Mouse (Mus musculus) liver, adult 2 months (tissue): ENCODE data around the gene Armc7. TPM values are rescaled to one million over a fixed set of nuclear protein-coding genes. Genes with fewer than 3 reads are reported as not detected.

Experiments used
- DNase-seq: peaks from one replicate; pipeline ENCODE4 v3.0.0-alpha.2; 2011; ENCODE audit warnings: low read depth, low spot score; ENCODE audit errors: extremely low read depth
- H3K27ac ChIP-seq: fragments of 200-500 bp; replicated peaks from 2 replicates; pipeline ENCODE4 v1.5.1; 2012; ENCODE audit warnings: low read depth, mild to moderate bottlenecking, control low read depth, inconsistent platforms, low read length; ENCODE audit not compliant: insufficient read depth
- H3K27me3 ChIP-seq: fragments of 200-500 bp; 2 replicates; pipeline ENCODE4 v1.6.1; 2012; ENCODE audit warnings: mild to moderate bottlenecking, moderate library complexity, low read length, inconsistent platforms; ENCODE audit not compliant: control insufficient read depth, insufficient read depth
- H3K36me3 ChIP-seq: fragments of 200-500 bp; 2 replicates; pipeline ENCODE4 v1.6.1; 2012; ENCODE audit warnings: low read length, inconsistent platforms; ENCODE audit not compliant: control insufficient read depth, insufficient read depth
- H3K4me1 ChIP-seq: fragments of 200-500 bp; 2 replicates; pipeline ENCODE4 v1.6.1; 2011; ENCODE audit warnings: low read length; ENCODE audit not compliant: control insufficient read depth, insufficient read depth
- H3K4me3 ChIP-seq: fragments of 200-500 bp; 2 replicates; pipeline ENCODE4 v1.5.1; 2011; ENCODE audit warnings: low read depth, mild to moderate bottlenecking, control low read depth, low read length, moderate library complexity; ENCODE audit not compliant: insufficient read depth
- H3K79me2 ChIP-seq: fragments of 200-500 bp; 2 replicates; pipeline ENCODE4 v1.6.1; 2012; ENCODE audit warnings: inconsistent platforms, mild to moderate bottlenecking, low read length, moderate library complexity; ENCODE audit not compliant: control insufficient read depth, insufficient read depth
- H3K9ac ChIP-seq: fragments of 200-500 bp; 2 replicates; pipeline ENCODE4 v1.6.1; 2012; ENCODE audit warnings: low read depth, mild to moderate bottlenecking, control low read depth, inconsistent platforms, low read length
- CTCF ChIP-seq: fragments of 200-500 bp; IDR thresholded peaks from 2 replicates; pipeline ENCODE4 v1.5.1; 2011; ENCODE audit warnings: low read depth, low read length, control low read depth
- POLR2A ChIP-seq: fragments of 200-500 bp; IDR thresholded peaks from 2 replicates; pipeline ENCODE4 v1.6.1; 2011; ENCODE audit warnings: low read length, control low read depth; ENCODE audit not compliant: insufficient read depth; ENCODE audit errors: extremely low read depth
- WGBS: fragments of 180-500 bp; shearing (Covaris S2); methylation state at CpG from one replicate; pipeline ENCODE4 v1.1.7; 2018; 5-methylcytosine and 5-hydroxymethylcytosine counted together
- polyA plus RNA-seq: library from polyadenylated mRNA; depleted of rRNA; stranded (reverse); fragments of >200 nt; gene quantifications from 2 replicates; pipeline ENCODE4 v1.2.3, GENCODE M21; 2012
- total RNA-seq: library from RNA; depleted of rRNA; stranded (reverse); fragments of >200 nt; gene quantifications from 2 replicates; pipeline ENCODE4 v1.2.3, GENCODE M21; 2014

Gene Armc7
- total and polyA plus RNA-seq, 2 experiments = 1.6 to 4.0 TPM

- TF ChIP-seq POLR2A (no peak), CTCF (no peak)
- Histone ChIP-seq H3K4me1 (peaks cover 43% of the 10 kb centered on the region), H3K27me3 (no peaks in the 10 kb centered on the region), H3K79me2 (no peaks in the 10 kb centered on the region), H3K9ac (no peak overlapping the region), H3K27ac (peak overlapping the region; percentile 79), H3K36me3 (peaks cover 12% of the 10 kb centered on the region; the same call in 1 of the 2 replicates), H3K4me3 (no peak overlapping the region)
- peak; percentile 99 for DNase-seq
- WGBS = 21% methylated on average over 4 of the region's 4 CpGs
Observed at GRCm38 (mm10) chr11:115432814-115433213, 42.7 kb upstream of the Armc7 start.

DNA sequence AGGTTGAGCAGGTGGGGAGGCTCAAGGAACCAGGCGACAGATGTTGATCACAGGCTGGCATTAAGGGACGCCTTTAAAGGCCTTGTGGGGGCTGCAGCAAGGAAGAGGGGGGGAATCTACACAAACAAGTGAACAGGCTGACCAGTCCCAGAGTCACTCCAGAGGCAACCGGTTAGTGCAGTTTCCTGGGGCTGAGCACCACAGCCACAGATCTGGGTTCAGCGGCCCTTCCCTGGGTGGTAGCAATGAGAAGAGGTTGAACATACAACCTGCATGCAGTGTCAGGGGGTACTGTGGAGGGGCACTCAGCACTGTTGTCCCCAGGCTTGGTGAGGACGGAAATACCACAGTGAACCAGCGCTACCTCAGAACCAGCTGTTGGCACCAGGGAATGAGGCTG is 42.1 kb upstream of the Armc7 start:
- Histone ChIP-seq H3K79me2 (no peaks in the 10 kb centered on the region), H3K36me3 (peaks cover 12% of the 10 kb centered on the region; the same call in 1 of the 2 replicates), H3K4me1 (peaks cover 42% of the 10 kb centered on the region), H3K27me3 (no peaks in the 10 kb centered on the region), H3K4me3 (no peak overlapping the region), H3K27ac (peak overlapping the region; percentile 79), H3K9ac (peak overlapping the region; percentile 21; the same call in 1 of the 2 replicates)
- TF ChIP-seq POLR2A = no peak
- no peak for TF ChIP-seq CTCF
- 52% methylated on average over 6 of the region's 6 CpGs for WGBS
- peak; percentile 32 for DNase-seq

- WGBS = 7% methylated on average over 31 of the region's 31 CpGs
- H3K27me3 ChIP-seq = no peaks in the 10 kb centered on the region
- peak overlapping the region; percentile 18; the same call in 1 of the 2 replicates for H3K4me3 ChIP-seq
- no peaks in the 10 kb centered on the region; the same call in 1 of the 2 replicates for H3K36me3 ChIP-seq
- H3K27ac ChIP-seq = no peak overlapping the region
- H3K79me2 ChIP-seq = no peaks in the 10 kb centered on the region
- H3K9ac ChIP-seq = peak overlapping the region; percentile 56
- peaks cover 42% of the 10 kb centered on the region for H3K4me1 ChIP-seq
- DNase-seq = peak; percentile 34
- TF ChIP-seq CTCF (no peak), POLR2A (no peak)
Observed at GRCm38 (mm10) chr11:115435596-115436337, 39.7 kb upstream of the Armc7 start.

DNA sequence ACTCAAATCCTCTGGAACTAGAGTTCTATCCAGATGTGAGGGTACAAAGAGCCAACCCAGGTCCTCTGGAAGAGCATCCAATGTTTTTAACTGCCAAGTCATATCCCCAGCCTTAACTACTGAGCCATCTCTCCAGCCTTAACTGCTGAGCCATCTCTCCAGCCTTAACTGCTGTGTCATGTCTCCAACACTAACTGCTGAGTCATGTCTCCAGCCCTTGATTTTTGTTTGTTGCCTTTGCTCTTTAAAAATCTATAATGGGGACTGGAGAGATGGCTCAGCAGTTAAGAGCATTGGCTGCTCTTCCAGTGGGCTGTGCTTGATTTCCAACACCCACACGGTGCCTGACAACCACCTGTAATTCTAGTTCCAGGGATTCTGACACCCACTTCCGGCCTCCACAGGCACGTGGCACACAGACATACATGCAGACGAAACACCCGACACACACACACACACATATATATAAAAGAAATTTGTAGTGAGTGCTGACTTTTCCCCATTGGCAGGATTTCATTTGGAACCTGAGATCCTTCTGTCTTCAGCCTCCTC is 37.8 kb upstream of the Armc7 start:
- TF ChIP-seq POLR2A = no peak
- TF ChIP-seq CTCF = no peak
- H3K4me3 ChIP-seq = no peak overlapping the region
- H3K27ac ChIP-seq = no peak overlapping the region
- no peaks in the 10 kb centered on the region for H3K27me3 ChIP-seq
- H3K9ac ChIP-seq = no peak overlapping the region
- no peaks in the 10 kb centered on the region for H3K36me3 ChIP-seq
- H3K79me2 ChIP-seq = no peaks in the 10 kb centered on the region
- H3K4me1 ChIP-seq = peaks cover 36% of the 10 kb centered on the region
- WGBS = 34% methylated on average over 5 of the region's 5 CpGs
- peak; percentile 64 for DNase-seq

DNA sequence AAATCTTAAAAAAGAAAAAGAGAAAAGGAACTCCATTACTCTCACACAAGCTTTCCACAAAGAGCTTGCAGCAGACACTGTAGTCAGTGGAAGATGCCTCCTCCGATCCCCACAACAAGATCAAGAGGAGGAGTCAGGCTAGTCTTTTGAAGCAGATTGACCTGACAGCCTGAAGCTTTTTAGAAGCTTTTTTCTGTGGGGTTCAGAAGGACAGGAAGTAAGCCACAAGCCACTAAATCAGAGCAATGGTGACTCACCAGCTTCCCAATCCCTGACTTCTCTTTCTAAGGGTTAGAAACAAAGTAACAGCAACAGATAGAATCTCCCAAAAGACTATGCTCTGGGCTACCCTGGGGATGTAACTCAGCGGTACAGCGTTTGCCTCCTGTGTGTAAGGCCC is 36.1 kb upstream of the Armc7 start:
- Histone ChIP-seq H3K27me3 (no peaks in the 10 kb centered on the region), H3K36me3 (no peaks in the 10 kb centered on the region), H3K4me1 (peaks cover 28% of the 10 kb centered on the region), H3K27ac (no peak overlapping the region), H3K79me2 (no peaks in the 10 kb centered on the region), H3K9ac (no peak overlapping the region), H3K4me3 (no peak overlapping the region)
- TF ChIP-seq CTCF (no peak), POLR2A (no peak)
- no peak for DNase-seq
- 86% methylated on average over 3 of the region's 3 CpGs for WGBS
